Mouse (Mus musculus) heart, embryonic 14.5 days (tissue): ENCODE results near the gene Cotl1. TPM values are rescaled to one million over a fixed set of nuclear protein-coding genes. Genes with fewer than 3 reads are reported as not detected.

Source experiments
- ATAC-seq: fragments of 200-750 bp; cut with Nextera tagmentation; 2 replicates; pipeline ENCODE4 v1.8.0; 2017; ENCODE audit warnings: low read depth, moderate TSS enrichment; ENCODE audit not compliant: insufficient number of reproducible peaks, insufficient read depth, low FRiP score
- H3K27ac ChIP-seq, 2 experiments: fragments of 200-500 bp in 1 of 2; fragments of 300-500 bp in 1 of 2; sonication (generic) in 1 of 2; replicated peaks in 1 of 2; 2 replicates each; pipeline ENCODE4 v1.5.1; 2012 to 2014; ENCODE audit warnings: low read depth in 2 of 2, low read length in 2 of 2, control low read depth in 1 of 2, mild to moderate bottlenecking in 1 of 2, mixed read lengths in 1 of 2; ENCODE audit not compliant: control insufficient read depth in 1 of 2, insufficient read depth in 1 of 2
- H3K27me3 ChIP-seq: fragments of 300-500 bp; sonication (generic); 2 replicates; pipeline ENCODE4 v1.6.1; 2014; ENCODE audit warnings: mild to moderate bottlenecking, low read length, control low read depth; ENCODE audit not compliant: control insufficient read depth, insufficient read depth
- H3K36me3 ChIP-seq: fragments of 300-500 bp; sonication (generic); 2 replicates; pipeline ENCODE4 v1.6.1; 2014; ENCODE audit warnings: mild to moderate bottlenecking, control low read depth, low read length, mixed read lengths; ENCODE audit not compliant: control insufficient read depth, insufficient read depth
- H3K4me1 ChIP-seq, 2 experiments: fragments of 200-500 bp in 1 of 2; fragments of 300-500 bp in 1 of 2; sonication (generic) in 1 of 2; 2 replicates each; pipeline ENCODE4 v1.6.1; 2012 to 2014; ENCODE audit warnings: low read length in 2 of 2, control low read depth in 1 of 2, mixed read lengths in 1 of 2; ENCODE audit not compliant: control insufficient read depth in 2 of 2, insufficient read depth in 2 of 2
- H3K4me2 ChIP-seq: fragments of 300-500 bp; sonication (generic); 2 replicates; pipeline ENCODE4 v1.6.1; 2014; ENCODE audit warnings: mild to moderate bottlenecking, low read length
- H3K4me3 ChIP-seq, 2 experiments: fragments of 200-500 bp in 1 of 2; fragments of 300-500 bp in 1 of 2; sonication (generic) in 1 of 2; 2 replicates each; pipeline ENCODE4 v1.5.1; 2012 to 2014; ENCODE audit warnings: low read length in 2 of 2, mild to moderate bottlenecking in 2 of 2, control low read depth in 1 of 2, low read depth in 1 of 2, moderate library complexity in 1 of 2; ENCODE audit not compliant: control insufficient read depth in 1 of 2, insufficient read depth in 1 of 2
- H3K9ac ChIP-seq: fragments of 300-500 bp; sonication (generic); 2 replicates; pipeline ENCODE4 v1.6.1; 2014; ENCODE audit warnings: mild to moderate bottlenecking, low read length
- H3K9me3 ChIP-seq: fragments of 300-500 bp; sonication (generic); 2 replicates; pipeline ENCODE4 v1.6.1; 2016; ENCODE audit warnings: low read length, control low read depth; ENCODE audit not compliant: control insufficient read depth
- WGBS: fragments of 180-500 bp; shearing (Covaris S2); extraction: QIAGEN DNeasy Blood & Tissue Kit; methylation state at CpG from one replicate; pipeline ENCODE4 v1.1.7; 2014; 5-methylcytosine and 5-hydroxymethylcytosine counted together
- polyA plus RNA-seq: library from polyadenylated mRNA; unstranded; fragments of >200 nt; fragmentation: Nextera tagmentation; extraction: Ambion mirVana; gene quantifications from 2 replicates; pipeline ENCODE4 v1.2.1, GENCODE M21; 2014

Cotl1 gene
- polyA plus RNA-seq, 1 experiment from 2014 or later: 75.9 TPM

DNA sequence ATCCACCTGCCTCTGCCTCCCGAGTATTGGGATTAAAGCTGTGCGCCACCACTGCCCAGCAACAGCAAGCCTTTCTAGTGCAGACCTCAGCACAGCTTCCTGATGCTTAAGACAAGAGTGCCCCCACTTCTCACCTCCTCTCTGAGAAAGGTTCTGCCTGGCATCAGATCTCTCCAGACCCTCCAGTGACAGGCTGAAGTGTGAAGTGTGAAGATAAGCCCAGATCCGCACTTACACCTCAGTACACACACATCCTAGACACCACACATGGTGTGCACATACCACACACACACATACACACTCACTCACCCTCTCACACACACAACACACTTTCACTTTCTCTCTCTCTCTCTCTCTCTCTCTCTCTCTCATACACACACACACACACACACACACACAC, 53.5 kb downstream of the Cotl1 start:
- Histone ChIP-seq H3K27me3 (no peaks in the 10 kb centered on the region), H3K4me1 (peaks cover 9 to 11% of the 10 kb centered on the region in 2 experiments), H3K27ac (no peak overlapping the region), H3K9me3 (no peaks in the 10 kb centered on the region), H3K4me3 (no peak overlapping the region), H3K4me2 (no peak overlapping the region), H3K9ac (no peak overlapping the region), H3K36me3 (no peaks in the 10 kb centered on the region)
- no peak for ATAC-seq
- 40% methylated on average over 3 of the region's 3 CpGs for WGBS

- ATAC-seq: no peak
- H3K36me3 ChIP-seq: no peaks in the 10 kb centered on the region
- no peak overlapping the region for H3K27ac ChIP-seq
- no peak overlapping the region for H3K9ac ChIP-seq
- H3K27me3 ChIP-seq: no peaks in the 10 kb centered on the region
- H3K4me2 ChIP-seq: no peak overlapping the region
- peaks cover 4% of the 10 kb centered on the region in 2 experiments; a peak in 2 of 4 replicates for H3K4me1 ChIP-seq
- no peak overlapping the region for H3K4me3 ChIP-seq
- no peaks in the 10 kb centered on the region for H3K9me3 ChIP-seq
- 63% methylated on average over 17 of the region's 18 CpGs for WGBS
Measured at GRCm38 (mm10) chr8:119785764-119786405, 54.5 kb downstream of the Cotl1 start.

GRCm38 (mm10) chr8:119784676-119785075, 55.7 kb downstream of the Cotl1 start:
- Histone ChIP-seq H3K4me1 (peaks cover 4% of the 10 kb centered on the region in 2 experiments; a peak in 2 of 4 replicates), H3K27ac (no peak overlapping the region), H3K9me3 (no peaks in the 10 kb centered on the region), H3K36me3 (no peaks in the 10 kb centered on the region), H3K9ac (no peak overlapping the region), H3K4me3 (no peak overlapping the region), H3K4me2 (no peak overlapping the region), H3K27me3 (no peaks in the 10 kb centered on the region)
- 77% methylated on average over 7 of the region's 7 CpGs for WGBS
- ATAC-seq: no peak

DNA sequence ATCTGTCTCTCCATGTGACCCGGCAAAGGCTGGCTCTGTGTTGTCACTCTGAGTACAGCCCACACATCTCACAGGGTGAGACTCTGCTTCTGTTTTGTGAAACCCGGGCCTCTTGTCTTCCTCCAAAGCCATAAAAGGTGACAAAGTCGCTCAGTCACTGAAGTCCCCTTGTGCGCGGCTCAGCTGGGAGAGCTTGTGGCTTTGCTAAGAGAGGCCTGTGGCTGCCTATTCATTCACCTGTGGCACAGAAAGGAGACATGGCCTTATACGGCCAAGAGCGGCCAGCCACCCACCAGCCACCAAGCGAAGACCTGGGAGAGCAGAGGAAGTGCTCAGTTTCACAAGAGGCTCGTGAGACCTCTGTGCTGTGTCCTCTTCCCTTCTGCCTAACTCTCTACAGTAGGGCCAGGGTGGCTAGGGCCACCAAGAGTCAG, 56.2 kb downstream of the Cotl1 start:
- Histone ChIP-seq H3K27ac (no peak overlapping the region), H3K4me2 (no peak overlapping the region), H3K4me1 (peaks cover 4% of the 10 kb centered on the region in 2 experiments; a peak in 2 of 4 replicates), H3K9ac (no peak overlapping the region), H3K9me3 (no peaks in the 10 kb centered on the region), H3K4me3 (no peak overlapping the region), H3K36me3 (no peaks in the 10 kb centered on the region), H3K27me3 (no peaks in the 10 kb centered on the region)
- WGBS: 48% methylated on average over 9 of the region's 9 CpGs
- no peak for ATAC-seq

GRCm38 (mm10) chr8:119783579-119783978, 56.8 kb downstream of the Cotl1 start:
- ATAC-seq: no peak
- no peak overlapping the region for H3K27ac ChIP-seq
- WGBS: 69% methylated on average over 6 of the region's 6 CpGs

GRCm38 (mm10) chr8:119782715-119783114, 57.6 kb downstream of the Cotl1 start:
- no peak overlapping the region for H3K4me3 ChIP-seq
- WGBS: 5% methylated on average over 5 of the region's 5 CpGs
- no peaks in the 10 kb centered on the region for H3K9me3 ChIP-seq
- H3K4me1 ChIP-seq: peaks cover 12% of the 10 kb centered on the region in 2 experiments
- no peak overlapping the region for H3K27ac ChIP-seq
- H3K36me3 ChIP-seq: no peaks in the 10 kb centered on the region
- ATAC-seq: no peak
- no peaks in the 10 kb centered on the region for H3K27me3 ChIP-seq
- H3K4me2 ChIP-seq: no peak overlapping the region
- no peak overlapping the region for H3K9ac ChIP-seq

More at GRCm38 (mm10) chr8:119783579-119783978, 56.8 kb downstream of the Cotl1 start:
- Histone ChIP-seq H3K9me3 (no peaks in the 10 kb centered on the region), H3K4me2 (no peak overlapping the region), H3K27me3 (no peaks in the 10 kb centered on the region), H3K4me1 (peaks cover 8 to 9% of the 10 kb centered on the region in 2 experiments), H3K9ac (no peak overlapping the region), H3K36me3 (no peaks in the 10 kb centered on the region), H3K4me3 (no peak overlapping the region)

- 51% methylated on average over 4 of the region's 4 CpGs for WGBS
- no peak for ATAC-seq
- H3K4me3 ChIP-seq: no peak overlapping the region
- H3K9ac ChIP-seq: no peak overlapping the region
- no peaks in the 10 kb centered on the region for H3K27me3 ChIP-seq
- H3K27ac ChIP-seq: no peak overlapping the region
- H3K4me2 ChIP-seq: no peak overlapping the region
- no peaks in the 10 kb centered on the region for H3K9me3 ChIP-seq
- H3K4me1 ChIP-seq: peaks cover 17 to 24% of the 10 kb centered on the region in 2 experiments
- no peaks in the 10 kb centered on the region for H3K36me3 ChIP-seq
Measured at GRCm38 (mm10) chr8:119781086-119781840, 59.1 kb downstream of the Cotl1 start.
